Mouse (Mus musculus) testis, adult 2 months (tissue): ENCODE data around the gene Wars2. TPM values are rescaled to one million over a fixed set of nuclear protein-coding genes. Genes with fewer than 3 reads are reported as not detected.

Experiments
- H3K27ac ChIP-seq: fragments of 200-500 bp; 2 replicates; pipeline ENCODE4 v1.5.1; 2012; ENCODE audit warnings: low read depth, low read length; ENCODE audit not compliant: control insufficient read depth, insufficient read depth
- H3K27me3 ChIP-seq: fragments of 200-500 bp; 2 replicates; pipeline ENCODE4 v1.6.1; 2012; ENCODE audit warnings: mild to moderate bottlenecking, low read length, moderate library complexity; ENCODE audit not compliant: control insufficient read depth, insufficient read depth
- H3K36me3 ChIP-seq: fragments of 200-500 bp; 2 replicates; pipeline ENCODE4 v1.6.1; 2012; ENCODE audit warnings: mild to moderate bottlenecking, low read length; ENCODE audit not compliant: control insufficient read depth, insufficient read depth
- H3K4me1 ChIP-seq: fragments of 200-500 bp; 2 replicates; pipeline ENCODE4 v1.6.1; 2012; ENCODE audit warnings: low read length; ENCODE audit not compliant: control insufficient read depth, insufficient read depth
- H3K4me3 ChIP-seq: fragments of 200-500 bp; 2 replicates; pipeline ENCODE4 v1.5.1; 2012; ENCODE audit warnings: low read depth, mild to moderate bottlenecking, low read length, moderate library complexity, mixed read lengths; ENCODE audit not compliant: control insufficient read depth
- CTCF ChIP-seq: fragments of 200-500 bp; IDR thresholded peaks from 2 replicates; pipeline ENCODE4 v1.5.1; 2012; ENCODE audit warnings: low read depth, mild to moderate bottlenecking, inconsistent platforms, low read length, moderate library complexity; ENCODE audit not compliant: control insufficient read depth, insufficient read depth, insufficient replicate concordance
- POLR2A ChIP-seq: fragments of 200-500 bp; IDR thresholded peaks from 2 replicates; pipeline ENCODE4 v1.6.1; 2012; ENCODE audit warnings: low read depth, mild to moderate bottlenecking, inconsistent platforms, low read length, moderate library complexity; ENCODE audit not compliant: control insufficient read depth
- polyA plus RNA-seq: library from polyadenylated mRNA; depleted of rRNA; stranded (reverse); fragments of >200 nt; gene quantifications from 2 replicates; pipeline ENCODE4 v1.2.3, GENCODE M21; 2012

Wars2 gene
- polyA plus RNA-seq, 1 experiment: 1.8 TPM

DNA sequence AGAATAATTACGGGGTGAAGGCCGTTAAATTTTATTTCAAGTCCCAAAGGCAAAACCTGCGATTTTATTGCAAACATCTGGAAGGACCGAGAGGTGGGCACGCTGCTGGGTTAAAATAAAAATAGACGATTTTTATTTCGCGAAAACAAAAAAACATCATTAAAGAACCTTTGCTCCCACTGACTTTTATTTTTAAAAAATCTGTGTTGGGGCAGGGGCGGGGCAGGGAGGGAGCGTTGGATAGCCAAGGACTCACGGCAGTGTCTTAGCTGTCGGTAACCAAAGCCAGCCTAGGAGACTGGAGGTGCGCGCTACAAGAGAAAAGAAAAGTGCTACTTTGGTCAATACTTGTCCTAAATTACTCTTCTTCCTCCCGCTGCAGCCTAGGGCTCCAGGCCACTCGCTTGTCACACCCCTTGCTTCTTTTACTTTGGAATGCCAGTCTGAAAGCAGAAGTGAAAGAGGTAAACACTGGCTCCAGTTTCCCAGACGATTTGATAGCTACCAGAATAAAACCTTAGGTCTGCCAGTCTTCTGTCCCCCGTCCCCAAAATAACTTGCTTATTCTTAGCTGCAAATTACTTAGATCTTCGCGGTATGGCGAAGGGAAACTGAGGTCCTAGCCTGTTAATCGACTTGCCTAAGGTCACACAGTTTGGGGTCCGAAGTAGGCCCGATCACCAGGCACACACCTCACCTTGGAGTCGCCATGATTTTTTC, 108.1 kb downstream of the Wars2 start:
- no peak overlapping the region for H3K4me3 ChIP-seq
- no peaks in the 10 kb centered on the region for H3K36me3 ChIP-seq
- H3K27ac ChIP-seq: no peak overlapping the region
- peaks cover 14% of the 10 kb centered on the region for H3K27me3 ChIP-seq
- no peak for TF ChIP-seq CTCF
- no peak for TF ChIP-seq POLR2A
- peaks cover 11% of the 10 kb centered on the region for H3K4me1 ChIP-seq

DNA sequence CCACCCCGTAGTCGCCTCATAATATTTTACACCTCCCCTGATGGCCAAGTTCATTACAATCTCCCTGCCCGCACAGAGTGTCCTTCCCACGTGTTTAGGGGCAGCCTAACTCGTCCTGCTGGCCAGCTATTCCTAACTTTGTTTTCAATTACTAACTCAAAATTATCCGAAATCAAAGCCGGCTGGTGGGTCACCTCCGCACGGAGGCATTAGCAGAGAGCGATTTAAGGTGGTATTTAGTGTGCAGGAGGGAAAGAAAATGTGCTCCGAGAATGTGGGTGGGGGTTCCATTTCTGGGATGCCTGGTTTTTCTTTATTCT, 108.6 kb downstream of the Wars2 start:
- H3K36me3 ChIP-seq: no peaks in the 10 kb centered on the region
- H3K4me3 ChIP-seq: no peak overlapping the region
- peaks cover 14% of the 10 kb centered on the region for H3K4me1 ChIP-seq
- TF ChIP-seq CTCF (no peak), POLR2A (no peak)
- H3K27ac ChIP-seq: no peak overlapping the region
- H3K27me3 ChIP-seq: peaks cover 17% of the 10 kb centered on the region

DNA sequence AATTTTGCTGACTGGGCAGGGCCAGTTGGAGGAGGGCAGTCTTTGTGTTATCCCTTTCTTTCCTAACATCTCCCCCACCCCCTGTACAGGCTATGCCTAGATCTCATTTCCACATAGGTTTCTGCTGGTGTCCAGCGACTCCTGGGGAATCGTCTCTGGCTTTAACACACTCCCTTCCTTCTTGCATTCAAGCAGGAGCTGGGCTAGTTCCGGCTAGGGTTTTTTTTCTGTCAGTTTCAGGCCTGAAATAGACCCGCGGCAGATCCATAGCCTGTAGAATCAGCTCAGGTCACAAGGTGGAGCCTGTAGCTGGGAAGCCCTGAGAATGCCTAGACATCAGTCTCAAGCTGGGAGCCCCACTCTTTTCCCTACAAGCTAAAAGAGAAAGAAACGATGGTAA, 109.0 kb downstream of the Wars2 start:
- H3K4me3 ChIP-seq: no peak overlapping the region
- H3K27ac ChIP-seq: no peak overlapping the region
- no peaks in the 10 kb centered on the region for H3K36me3 ChIP-seq
- H3K4me1 ChIP-seq: peaks cover 14% of the 10 kb centered on the region
- TF ChIP-seq POLR2A (no peak), CTCF (no peak)
- peaks cover 21% of the 10 kb centered on the region for H3K27me3 ChIP-seq

DNA sequence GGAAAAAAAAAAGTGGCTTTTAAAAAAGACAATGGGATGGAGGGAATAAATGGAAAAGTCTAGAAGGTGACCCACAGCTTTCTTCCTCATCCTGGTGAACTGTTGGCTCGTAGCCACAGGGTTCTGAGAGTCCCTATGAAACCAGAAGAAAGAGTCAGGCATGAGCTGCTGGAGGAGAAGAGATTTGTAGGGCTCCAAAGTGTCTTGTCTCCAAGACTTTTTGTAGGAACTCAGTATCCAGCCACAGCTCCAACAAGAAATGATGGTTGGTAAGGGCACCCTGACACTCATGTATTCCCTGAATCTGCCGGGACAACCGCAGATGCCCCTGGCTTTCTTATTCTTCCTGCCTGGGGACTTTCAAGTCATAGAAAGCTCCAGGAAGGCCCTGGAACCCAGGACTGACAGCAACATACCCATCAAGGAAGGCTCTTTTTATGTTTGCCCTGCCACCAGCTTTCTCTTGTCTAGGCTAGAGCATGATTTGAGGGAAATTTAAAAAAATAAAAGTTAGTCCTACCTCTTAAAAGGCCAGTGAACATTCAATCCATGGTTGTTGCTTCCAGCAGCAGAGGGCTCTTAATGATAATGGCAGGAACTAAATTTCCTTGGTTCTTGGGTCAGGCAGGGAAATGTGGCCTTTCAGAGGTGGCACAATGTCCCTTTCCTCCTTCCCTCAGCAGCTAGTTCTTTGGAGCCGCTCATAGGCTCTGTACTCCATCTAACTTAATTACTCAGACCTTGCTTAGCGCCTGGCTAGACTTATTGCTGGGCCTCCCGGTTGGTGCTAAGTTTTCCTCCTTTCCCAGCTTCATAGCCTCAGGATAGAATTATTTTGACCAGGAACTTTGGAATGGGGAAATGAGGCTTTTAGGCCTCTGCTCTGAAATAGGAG, 110.7 kb downstream of the Wars2 start:
- Histone ChIP-seq H3K4me1 (peaks cover 15% of the 10 kb centered on the region), H3K36me3 (no peaks in the 10 kb centered on the region), H3K27me3 (peaks cover 28% of the 10 kb centered on the region), H3K27ac (no peak overlapping the region), H3K4me3 (no peak overlapping the region)
- TF ChIP-seq POLR2A (no peak), CTCF (no peak)

DNA sequence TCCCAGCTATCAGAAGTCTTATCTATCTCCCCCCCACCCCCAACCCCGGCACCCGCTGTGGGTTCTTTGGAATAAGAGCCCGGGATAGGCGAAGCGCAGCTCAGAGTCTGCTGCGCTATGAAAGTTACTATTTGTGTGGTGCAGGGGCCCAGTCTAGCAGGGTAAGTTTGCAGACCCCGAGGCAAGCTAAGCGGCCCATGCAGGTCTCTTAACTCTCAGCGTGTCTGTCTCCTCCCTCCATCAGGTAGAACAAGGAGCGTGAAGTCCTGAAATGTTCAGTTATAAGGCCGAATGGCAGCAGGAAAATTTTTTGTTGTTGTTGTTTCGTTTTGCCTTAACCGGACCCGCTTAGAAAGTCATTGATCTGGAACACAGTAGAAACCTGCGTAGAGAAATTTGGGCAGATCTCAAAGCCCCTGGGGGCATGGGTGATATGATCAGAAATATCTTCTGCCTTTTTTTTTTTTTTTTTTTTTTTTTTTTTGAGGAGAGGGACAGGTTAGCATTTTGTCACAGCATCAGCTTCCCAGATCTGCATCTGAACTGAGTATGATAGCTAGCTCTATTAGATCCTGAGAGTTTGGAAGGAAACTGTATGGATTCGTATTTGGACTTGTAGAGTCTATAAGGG, 111.7 kb downstream of the Wars2 start:
- peaks cover 20% of the 10 kb centered on the region for H3K4me1 ChIP-seq
- H3K27me3 ChIP-seq: peaks cover 31% of the 10 kb centered on the region
- no peak for TF ChIP-seq CTCF
- no peak for TF ChIP-seq POLR2A
- H3K36me3 ChIP-seq: no peaks in the 10 kb centered on the region
- H3K27ac ChIP-seq: no peak overlapping the region
- no peak overlapping the region for H3K4me3 ChIP-seq

DNA sequence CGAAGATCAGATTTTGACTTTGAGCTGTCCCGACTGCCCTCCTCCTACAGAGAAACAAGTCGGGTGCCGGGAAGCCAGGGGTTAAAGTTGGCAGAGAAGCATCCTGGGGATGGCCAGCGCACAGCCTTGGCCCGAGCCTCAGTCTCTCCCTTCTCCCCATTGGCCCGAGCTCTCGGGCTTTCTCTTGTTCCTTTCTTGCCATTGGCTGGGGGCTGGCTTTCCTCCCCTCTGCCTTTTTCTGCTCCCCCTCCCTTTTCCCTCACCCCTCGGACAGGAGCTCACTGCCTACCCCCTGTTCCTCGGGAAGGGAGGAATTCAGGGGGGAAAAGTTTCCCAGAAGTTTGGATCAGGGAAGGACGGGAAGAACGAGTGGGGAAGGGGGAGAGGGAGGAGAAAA, 112.2 kb downstream of the Wars2 start:
- no peak for TF ChIP-seq POLR2A
- no peak for TF ChIP-seq CTCF
- Histone ChIP-seq H3K27ac (no peak overlapping the region), H3K36me3 (no peaks in the 10 kb centered on the region), H3K4me3 (no peak overlapping the region), H3K4me1 (peaks cover 20% of the 10 kb centered on the region), H3K27me3 (peaks cover 31% of the 10 kb centered on the region)
